Mouse (Mus musculus) hindbrain, embryonic 14.5 days (tissue): ENCODE results near the gene Trpv6. TPM values are rescaled to one million over a fixed set of nuclear protein-coding genes. Genes with fewer than 3 reads are reported as not detected.

Experiments
- ATAC-seq: fragments of 200-750 bp; cut with Nextera tagmentation; 2 replicates; pipeline ENCODE4 v1.8.0; 2017; ENCODE audit warnings: moderate number of reproducible peaks, mild to moderate bottlenecking, moderate TSS enrichment, moderate library complexity; ENCODE audit not compliant: low FRiP score
- DNase-seq: peaks from one replicate; pipeline ENCODE4 v3.0.0-alpha.2; 2015; ENCODE audit warnings: low spot score
- H3K27ac ChIP-seq: fragments of 300-500 bp; sonication (generic); 2 replicates; pipeline ENCODE4 v1.5.1; 2014; ENCODE audit warnings: mild to moderate bottlenecking, moderate library complexity
- H3K27me3 ChIP-seq: fragments of 300-500 bp; sonication (generic); 2 replicates; pipeline ENCODE4 v1.6.1; 2014; ENCODE audit warnings: mild to moderate bottlenecking, low read length, mixed read lengths; ENCODE audit not compliant: control insufficient read depth, insufficient read depth
- H3K36me3 ChIP-seq: fragments of 300-500 bp; sonication (generic); replicated peaks from 2 replicates; pipeline ENCODE4 v1.6.1; 2014; ENCODE audit not compliant: control insufficient read depth, insufficient read depth
- H3K4me1 ChIP-seq: fragments of 300-500 bp; sonication (generic); replicated peaks from 2 replicates; pipeline ENCODE4 v1.6.1; 2014; ENCODE audit warnings: antibody characterized with exemption, low read length, mixed read lengths; ENCODE audit not compliant: control insufficient read depth, insufficient read depth
- H3K4me2 ChIP-seq: fragments of 300-500 bp; sonication (generic); replicated peaks from 2 replicates; pipeline ENCODE4 v1.6.1; 2014; ENCODE audit warnings: mild to moderate bottlenecking, moderate library complexity
- H3K4me3 ChIP-seq: fragments of 300-500 bp; sonication (generic); replicated peaks from 2 replicates; pipeline ENCODE4 v1.5.1; 2014; ENCODE audit warnings: mild to moderate bottlenecking, low read length
- H3K9ac ChIP-seq: fragments of 300-500 bp; sonication (generic); 2 replicates; pipeline ENCODE4 v1.6.1; 2014
- H3K9me3 ChIP-seq: fragments of 300-500 bp; sonication (generic); 2 replicates; pipeline ENCODE4 v1.6.1; 2016; ENCODE audit warnings: low read length; ENCODE audit not compliant: control insufficient read depth
- WGBS: fragments of 180-500 bp; shearing (Covaris S2); extraction: QIAGEN DNeasy Blood & Tissue Kit; methylation state at CpG from one replicate; pipeline ENCODE4 v1.1.7; 2014; 5-methylcytosine and 5-hydroxymethylcytosine counted together
- polyA plus RNA-seq: library from polyadenylated mRNA; unstranded; fragments of >200 nt; fragmentation: Nextera tagmentation; extraction: Ambion mirVana; gene quantifications from 2 replicates; pipeline ENCODE4 v1.2.1, GENCODE M21; 2014

Trpv6 gene
- polyA plus RNA-seq, result 0.92 and 1.4 TPM in 2 replicates

GRCm38 (mm10) chr6:41636178-41636577, at the start of gene Trpv6:
TSS of gene Trpv6 (minus strand) at chr6:41636405.
- WGBS, result 28% methylated on average over 5 of the region's 5 CpGs
- no peaks in the 10 kb centered on the region for H3K36me3 ChIP-seq
- ATAC-seq, result no peak

GRCm38 (mm10) chr6:41685596-41685995, 49.4 kb upstream of the Trpv6 start:
- Histone ChIP-seq H3K27ac (no peak overlapping the region), H3K9ac (no peak overlapping the region), H3K4me3 (no peak overlapping the region), H3K9me3 (no peaks in the 10 kb centered on the region), H3K4me1 (no peaks in the 10 kb centered on the region), H3K4me2 (no peak overlapping the region), H3K27me3 (no peaks in the 10 kb centered on the region), H3K36me3 (no peaks in the 10 kb centered on the region)
- 88% methylated on average over 3 of the region's 3 CpGs for WGBS
- no peak for DNase-seq
- no peak for ATAC-seq

More at GRCm38 (mm10) chr6:41636178-41636577, at the start of gene Trpv6:
- Histone ChIP-seq H3K27ac (no peak within 1 kb of the TSS), H3K4me3 (no peak within 1 kb of the TSS), H3K4me2 (no peak within 1 kb of the TSS), H3K4me1 (no peaks in the 10 kb centered on the region), H3K27me3 (no peaks in the 10 kb centered on the region), H3K9me3 (no peaks in the 10 kb centered on the region), H3K9ac (no peak within 1 kb of the TSS)
- no peak for DNase-seq

GRCm38 (mm10) chr6:41684911-41685310, 48.7 kb upstream of the Trpv6 start:
- Histone ChIP-seq H3K9me3 (no peaks in the 10 kb centered on the region), H3K36me3 (no peaks in the 10 kb centered on the region)

GRCm38 (mm10) chr6:41684131-41684530, 47.9 kb upstream of the Trpv6 start, which contains the start of gene Llcfc1:
TSS of gene Llcfc1 (plus strand) at chr6:41684431.
- Histone ChIP-seq H3K9me3 (no peaks in the 10 kb centered on the region), H3K4me3 (no peak within 1 kb of the TSS), H3K4me2 (no peak within 1 kb of the TSS), H3K27ac (no peak within 1 kb of the TSS), H3K27me3 (no peaks in the 10 kb centered on the region), H3K4me1 (no peaks in the 10 kb centered on the region), H3K9ac (no peak within 1 kb of the TSS), H3K36me3 (no peaks in the 10 kb centered on the region)
- ATAC-seq (no peak), DNase-seq (no peak)
- 87% methylated on average over 2 of the region's 2 CpGs for WGBS

More at GRCm38 (mm10) chr6:41684911-41685310, 48.7 kb upstream of the Trpv6 start:
- H3K4me3 ChIP-seq, result no peak overlapping the region
- no peak overlapping the region for H3K9ac ChIP-seq
- H3K4me2 ChIP-seq, result no peak overlapping the region
- no peak for DNase-seq
- H3K27ac ChIP-seq, result no peak overlapping the region
- no peaks in the 10 kb centered on the region for H3K4me1 ChIP-seq
- no peak for ATAC-seq
- 94% methylated on average over 5 of the region's 5 CpGs for WGBS
- no peaks in the 10 kb centered on the region for H3K27me3 ChIP-seq

- ATAC-seq (no peak), DNase-seq (no peak)
- H3K9ac ChIP-seq, result no peak overlapping the region
- H3K27me3 ChIP-seq, result no peaks in the 10 kb centered on the region
- no peak overlapping the region for H3K27ac ChIP-seq
- no peak overlapping the region for H3K4me2 ChIP-seq
- WGBS, result 88% methylated on average over 5 of the region's 5 CpGs
- no peaks in the 10 kb centered on the region for H3K9me3 ChIP-seq
- no peaks in the 10 kb centered on the region for H3K36me3 ChIP-seq
- H3K4me3 ChIP-seq, result no peak overlapping the region
- H3K4me1 ChIP-seq, result no peaks in the 10 kb centered on the region
Measured at GRCm38 (mm10) chr6:41681656-41682055, 45.5 kb upstream of the Trpv6 start.

GRCm38 (mm10) chr6:41680669-41681068, 44.5 kb upstream of the Trpv6 start, which contains the start of gene Trpv5:
TSS of gene Trpv5 (minus strand) at chr6:41680769.
- no peak for ATAC-seq
- H3K4me3 ChIP-seq, result no peak within 1 kb of the TSS
- H3K9ac ChIP-seq, result no peak within 1 kb of the TSS
- 77% methylated on average over 1 of the region's 1 CpGs for WGBS
- H3K27ac ChIP-seq, result no peak within 1 kb of the TSS
- H3K9me3 ChIP-seq, result no peaks in the 10 kb centered on the region
- no peaks in the 10 kb centered on the region for H3K36me3 ChIP-seq
- no peak within 1 kb of the TSS for H3K4me2 ChIP-seq
- H3K27me3 ChIP-seq, result no peaks in the 10 kb centered on the region
- DNase-seq, result no peak
- H3K4me1 ChIP-seq, result no peaks in the 10 kb centered on the region

- H3K9me3 ChIP-seq, result no peaks in the 10 kb centered on the region
- no peak overlapping the region for H3K27ac ChIP-seq
- H3K27me3 ChIP-seq, result no peaks in the 10 kb centered on the region
- WGBS, result 96% methylated on average over 2 of the region's 2 CpGs
- H3K4me3 ChIP-seq, result no peak overlapping the region
- no peak overlapping the region for H3K9ac ChIP-seq
- H3K4me2 ChIP-seq, result no peak overlapping the region
- H3K36me3 ChIP-seq, result no peaks in the 10 kb centered on the region
- H3K4me1 ChIP-seq, result no peaks in the 10 kb centered on the region
- no peak for ATAC-seq
- no peak for DNase-seq
Measured at GRCm38 (mm10) chr6:41676530-41676929, 40.3 kb upstream of the Trpv6 start.

GRCm38 (mm10) chr6:41662320-41662719, 26.1 kb upstream of the Trpv6 start:
- no peak overlapping the region for H3K4me3 ChIP-seq
- H3K27me3 ChIP-seq, result no peaks in the 10 kb centered on the region
- H3K4me2 ChIP-seq, result no peak overlapping the region
- DNase-seq (no peak), ATAC-seq (no peak)
- no peaks in the 10 kb centered on the region for H3K4me1 ChIP-seq
- H3K9ac ChIP-seq, result no peak overlapping the region
- no peak overlapping the region for H3K27ac ChIP-seq
- H3K36me3 ChIP-seq, result no peaks in the 10 kb centered on the region
- no peaks in the 10 kb centered on the region for H3K9me3 ChIP-seq
- WGBS, result 27% methylated on average over 2 of the region's 2 CpGs

GRCm38 (mm10) chr6:41658487-41658886, 22.3 kb upstream of the Trpv6 start:
- Histone ChIP-seq H3K36me3 (no peaks in the 10 kb centered on the region), H3K9me3 (no peaks in the 10 kb centered on the region), H3K4me3 (no peak overlapping the region), H3K4me1 (no peaks in the 10 kb centered on the region), H3K4me2 (no peak overlapping the region), H3K9ac (no peak overlapping the region), H3K27me3 (no peaks in the 10 kb centered on the region), H3K27ac (no peak overlapping the region)
- DNase-seq, result no peak
- 95% methylated on average over 1 of the region's 1 CpGs for WGBS
- ATAC-seq, result no peak

GRCm38 (mm10) chr6:41654648-41655047, 18.4 kb upstream of the Trpv6 start:
- Histone ChIP-seq H3K36me3 (no peaks in the 10 kb centered on the region), H3K27me3 (no peaks in the 10 kb centered on the region), H3K4me2 (no peak overlapping the region), H3K4me3 (no peak overlapping the region), H3K9me3 (no peaks in the 10 kb centered on the region), H3K27ac (no peak overlapping the region), H3K9ac (no peak overlapping the region), H3K4me1 (no peaks in the 10 kb centered on the region)
- DNase-seq (no peak), ATAC-seq (no peak)
- WGBS, result 91% methylated on average over 8 of the region's 8 CpGs
